Mouse (Mus musculus) CH12.LX (cell line): ENCODE measurements at regions not wholly inside any gene's neighbourhood (a gene's known extent, or its start where the extent isn't known, plus 50 kb on each side); places are given as distances from the start of the nearest gene placed in this dataset.

ENCODE experiments used
- DNase-seq: peaks from one replicate; pipeline ENCODE4 v3.0.0-alpha.2; 2013; ENCODE audit errors: extremely low read depth
- H3K27ac ChIP-seq: 2 replicates; pipeline ENCODE4 v1.5.1; 2012; ENCODE audit warnings: low read depth, mild to moderate bottlenecking, control low read depth, moderate library complexity; ENCODE audit not compliant: insufficient read depth
- H3K27me3 ChIP-seq: replicated peaks from 2 replicates; pipeline ENCODE3; 2012; ENCODE audit warnings: inconsistent platforms
- H3K36me3 ChIP-seq, 2 experiments: replicated peaks in 1 of 2; 2 replicates each; pipeline versions ENCODE3 to v1.6.1; 2012; ENCODE audit warnings: inconsistent platforms in 1 of 2, low read length in 1 of 2, mild to moderate bottlenecking in 1 of 2, mixed read lengths in 1 of 2, moderate library complexity in 1 of 2; ENCODE audit not compliant: control insufficient read depth in 1 of 2, insufficient read depth in 1 of 2
- H3K4me1 ChIP-seq, 2 experiments: 2 replicates each; pipeline ENCODE4 v1.6.1; 2012; ENCODE audit warnings: inconsistent platforms in 1 of 2, moderate library complexity in 1 of 2; ENCODE audit not compliant: insufficient read depth in 2 of 2, control insufficient read depth in 1 of 2
- H3K4me2 ChIP-seq: 2 replicates; pipeline ENCODE4 v1.6.1; 2012; ENCODE audit warnings: low read depth, mild to moderate bottlenecking, control low read depth; ENCODE audit not compliant: poor library complexity, insufficient read depth, severe bottlenecking
- H3K4me3 ChIP-seq, 3 experiments: fragments of 150-350 bp in 1 of 3; sonication (generic) in 1 of 3; replicated peaks in 1 of 3; 2 replicates each; pipeline versions ENCODE3 to v1.5.1; 2011 to 2012; ENCODE audit warnings: low read depth in 2 of 3, low read length in 2 of 3, mild to moderate bottlenecking in 2 of 3, moderate library complexity in 2 of 3, control low read depth in 1 of 3, improper control_type of control experiment in 1 of 3, inconsistent platforms in 1 of 3, mixed read lengths in 1 of 3; ENCODE audit not compliant: poor library complexity in 1 of 3
- H3K79me2 ChIP-seq: replicated peaks from 2 replicates; pipeline ENCODE4 v1.6.1; 2012; ENCODE audit warnings: mild to moderate bottlenecking, moderate library complexity; ENCODE audit not compliant: control insufficient read depth, poor library complexity, insufficient read depth, severe bottlenecking; ENCODE audit errors: extremely low read depth
- H3K9ac ChIP-seq: 2 replicates; pipeline ENCODE4 v1.6.1; 2012; ENCODE audit warnings: low read depth, mild to moderate bottlenecking, control low read depth, moderate library complexity; ENCODE audit not compliant: insufficient read depth
- H3K9me3 ChIP-seq: replicated peaks from 2 replicates; pipeline ENCODE3; 2012; ENCODE audit warnings: low read length, inconsistent platforms, mixed read lengths
- BHLHE40 ChIP-seq: IDR thresholded peaks from 2 replicates; pipeline ENCODE4 v1.6.1; 2011; ENCODE audit warnings: mild to moderate bottlenecking, low read depth, low read length, improper control_type of control experiment
- CHD1 ChIP-seq: IDR thresholded peaks from 2 replicates; pipeline ENCODE4 v1.6.1; 2012; ENCODE audit warnings: low read depth, low read length, improper control_type of control experiment, inconsistent platforms
- CTCF ChIP-seq, 2 experiments: IDR thresholded peaks in 1 of 2; conservative IDR thresholded peaks in 1 of 2; 2 replicates each; pipeline ENCODE4 v1.5.1; 2011 to 2012; ENCODE audit warnings: low read depth in 2 of 2, low read length in 2 of 2, improper control_type of control experiment in 1 of 2, inconsistent platforms in 1 of 2, mild to moderate bottlenecking in 1 of 2, moderate library complexity in 1 of 2
- ETS1 ChIP-seq: conservative IDR thresholded peaks from 2 replicates; pipeline ENCODE4 v1.6.1; 2012; ENCODE audit warnings: low read depth, mild to moderate bottlenecking, inconsistent platforms, low read length, improper control_type of control experiment, moderate library complexity
- GABPA ChIP-seq: IDR thresholded peaks from 2 replicates; pipeline ENCODE4 v1.6.1; 2012; ENCODE audit warnings: low read depth, low read length, improper control_type of control experiment, inconsistent platforms; ENCODE audit not compliant: insufficient replicate concordance
- HCFC1 ChIP-seq: IDR thresholded peaks from 2 replicates; pipeline ENCODE4 v1.6.1; 2012; ENCODE audit warnings: low read depth, mild to moderate bottlenecking, inconsistent platforms, low read length, improper control_type of control experiment
- IRF4 ChIP-seq: IDR thresholded peaks from 2 replicates; pipeline ENCODE4 v1.6.1; 2014; ENCODE audit warnings: low read depth, mild to moderate bottlenecking, inconsistent platforms, low read length, improper control_type of control experiment
- JUN ChIP-seq: IDR thresholded peaks from 2 replicates; pipeline ENCODE4 v1.6.1; 2011; ENCODE audit warnings: low read depth, mild to moderate bottlenecking, low read length, improper control_type of control experiment, moderate library complexity; ENCODE audit not compliant: insufficient read depth
- JUND ChIP-seq: conservative IDR thresholded peaks from 2 replicates; pipeline ENCODE4 v1.6.1; 2011; ENCODE audit warnings: low read depth, low read length, improper control_type of control experiment
- NRF1 ChIP-seq: IDR thresholded peaks from 2 replicates; pipeline ENCODE4 v1.6.1; 2014; ENCODE audit warnings: low read depth, mild to moderate bottlenecking, inconsistent platforms, low read length, improper control_type of control experiment, moderate library complexity
- SIN3A ChIP-seq: IDR thresholded peaks from 2 replicates; pipeline ENCODE4 v1.6.1; 2012; ENCODE audit warnings: low read length, improper control_type of control experiment, inconsistent platforms
- TCF12 ChIP-seq: IDR thresholded peaks from 2 replicates; pipeline ENCODE4 v1.6.1; 2014; ENCODE audit warnings: low read depth, mild to moderate bottlenecking, inconsistent platforms, low read length, improper control_type of control experiment
- UBTF ChIP-seq: IDR thresholded peaks from 2 replicates; pipeline ENCODE4 v1.6.1; 2012; ENCODE audit warnings: low read depth, mild to moderate bottlenecking, inconsistent platforms, low read length, improper control_type of control experiment, moderate library complexity
- USF1 ChIP-seq: IDR thresholded peaks from 2 replicates; pipeline ENCODE4 v1.6.1; 2014; ENCODE audit warnings: low read depth, mild to moderate bottlenecking, inconsistent platforms, low read length, improper control_type of control experiment
- ZNF384 ChIP-seq: IDR thresholded peaks from 2 replicates; pipeline ENCODE4 v1.6.1; 2012; ENCODE audit warnings: low read depth, low read length, improper control_type of control experiment, inconsistent platforms
- dilution Hi-C: fragments of 300-500 bp; cut with MboI; formaldehyde crosslinking; loops from 2 replicates; pipeline ENCODE4 v1.14.3; 2020; ENCODE audit warnings: low sequenced_read_pairs; ENCODE audit not compliant: extremely low pct_unique_long_range_greater_than_20kb, extremely low pct_ligation_motif_present
- in situ Hi-C: fragments of 300-500 bp; cut with MboI; formaldehyde crosslinking; loops from 3 replicates; pipeline ENCODE4 v1.14.3; 2019; ENCODE audit warnings: low sequenced_read_pairs, low pct_ligation_motif_present, low pct_unique_long_range_greater_than_20kb, mixed read lengths

DNA sequence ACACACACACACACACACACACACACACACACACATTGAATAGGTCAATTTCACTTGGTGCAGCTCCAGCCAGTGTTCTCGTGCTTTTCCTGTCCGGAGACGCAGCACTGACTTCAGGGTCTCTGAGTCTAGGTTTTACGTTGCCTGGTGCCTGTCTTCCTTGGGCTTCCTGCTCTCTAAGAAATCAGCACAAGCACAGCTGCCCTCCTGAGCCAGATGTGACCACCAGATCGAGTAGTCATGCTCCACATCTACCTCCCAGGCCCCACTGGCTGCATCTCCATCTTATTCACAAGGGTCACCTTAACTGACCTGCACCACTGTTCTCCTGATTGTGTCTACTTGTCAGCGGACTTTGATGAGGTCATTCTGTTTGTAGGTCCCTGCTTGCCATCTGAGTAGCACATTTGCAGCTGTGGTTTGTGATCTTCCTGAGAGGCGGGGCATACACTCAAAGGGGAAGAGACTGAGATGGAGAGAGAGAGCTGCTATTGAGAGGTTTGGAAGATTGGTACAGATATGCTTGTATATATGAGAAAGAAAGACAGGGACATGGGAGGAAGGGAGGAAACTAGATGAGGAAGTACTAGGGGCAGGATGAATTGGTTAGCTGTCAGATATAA is 118.8 kb upstream of the H2al1a start:
- Histone ChIP-seq H3K4me3 (no peak overlapping the region), H3K27ac (no peak overlapping the region), H3K79me2 (no peaks in the 10 kb centered on the region), H3K4me1 (peaks cover 0 to 7% of the 10 kb centered on the region in 2 experiments; a peak in 1 of 4 replicates), H3K4me2 (no peak overlapping the region), H3K9me3 (no peaks in the 10 kb centered on the region), H3K27me3 (no peaks in the 10 kb centered on the region), H3K9ac (no peak overlapping the region), H3K36me3 (no peaks in the 10 kb centered on the region)
- dilution Hi-C loops (no loop called here), in situ Hi-C loops (no loop called here)
- DNase-seq = peak; percentile 10
- TF ChIP-seq HCFC1 (no peak), UBTF (no peak), JUND (no peak), GABPA (no peak), ZNF384 (no peak), CHD1 (no peak)

DNA sequence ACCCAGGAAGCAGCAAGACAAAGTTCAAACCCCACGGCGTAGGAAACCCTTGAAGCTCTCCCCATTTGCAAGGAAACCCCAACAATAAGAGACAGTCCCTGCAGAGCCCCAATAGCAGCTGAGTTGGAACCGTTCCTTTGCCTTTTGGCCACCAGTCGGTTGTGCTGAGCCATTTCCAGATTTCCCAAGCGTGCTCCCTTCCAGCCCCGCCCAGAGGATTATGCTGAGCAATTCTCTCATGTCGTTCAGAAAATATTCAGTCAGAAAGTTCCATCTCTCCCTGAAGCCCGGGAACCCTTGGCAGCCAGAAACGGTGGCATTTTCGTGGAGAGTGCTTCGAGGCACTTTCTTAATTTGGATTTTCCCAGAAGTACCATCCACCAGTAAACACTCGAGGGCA is 117.2 kb upstream of the H2al1a start:
- dilution Hi-C loops (no loop called here), in situ Hi-C loops (no loop called here)
- TF ChIP-seq SIN3A (no peak), ETS1 (no peak), UBTF (no peak), JUN (no peak), NRF1 (no peak), IRF4 (no peak), USF1 (no peak), CTCF (conservative IDR thresholded peaks at IDR 0.05 in 1 of 2, IDR thresholded peaks at IDR 0.05 in 1 of 2; ENCODE audit: low read depth in 2 of 2, low read length in 2 of 2) (no peak), BHLHE40 (no peak), GABPA (no peak), TCF12 (no peak)
- DNase-seq = no peak
- H3K4me3 ChIP-seq = no peak overlapping the region
- no peaks in the 10 kb centered on the region for H3K9me3 ChIP-seq
- H3K27me3 ChIP-seq = no peaks in the 10 kb centered on the region
- H3K9ac ChIP-seq = no peak overlapping the region
- peaks cover 0 to 7% of the 10 kb centered on the region in 2 experiments; a peak in 1 of 4 replicates for H3K4me1 ChIP-seq
- no peak overlapping the region for H3K27ac ChIP-seq
- no peaks in the 10 kb centered on the region for H3K79me2 ChIP-seq
- H3K36me3 ChIP-seq = no peaks in the 10 kb centered on the region
- no peak overlapping the region for H3K4me2 ChIP-seq
